Mouse (Mus musculus): Measurements from ENCODE around the gene Zfp286. TPM values are rescaled to one million over a fixed set of nuclear protein-coding genes. Genes with fewer than 3 reads are reported as not detected.

The Zfp286 gene
- polyA plus RNA-seq, 1 experiment from 2014 or later = 24.9 TPM

DNA sequence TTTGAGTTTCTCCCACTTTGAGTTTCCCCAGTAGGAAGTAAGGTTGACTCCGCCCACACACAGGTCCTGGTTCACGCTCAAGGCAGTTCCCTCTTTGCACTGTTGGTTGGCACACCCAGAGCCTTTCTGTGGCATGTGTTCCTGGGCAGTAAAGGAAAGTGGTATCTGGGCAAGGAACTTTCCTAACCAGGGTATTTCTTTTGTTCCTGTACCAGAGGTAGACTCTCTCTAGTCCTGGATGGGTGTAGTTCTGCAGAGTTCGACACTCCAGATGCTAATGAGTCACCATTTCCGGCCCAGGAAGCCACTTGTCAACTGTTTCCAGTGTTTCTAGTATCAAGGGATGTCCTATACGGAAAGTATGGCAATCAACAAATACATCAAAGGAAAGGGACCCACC, 32.6 kb upstream of the Zfp286 start:
- 52% methylated on average over 5 of the region's 5 CpGs for WGBS
- H3K9me3 ChIP-seq (ENCODE audit: control insufficient read depth, low read depth, low read length) = no peaks in the 10 kb centered on the region
- no peak for ATAC-seq (ENCODE audit: insufficient number of reproducible peaks, insufficient read depth, low FRiP score, low read depth)
- peak overlapping the region; percentile 86 for H3K4me2 ChIP-seq (replicated peaks; ENCODE audit: low read depth, low read length)
- peak overlapping the region; percentile 1; the same call in 1 of the 2 replicates for H3K27ac ChIP-seq (ENCODE audit: low read length)
- no peak overlapping the region for H3K9ac ChIP-seq (replicated peaks; ENCODE audit: low read depth, low read length)
- H3K36me3 ChIP-seq (ENCODE audit: control insufficient read depth, insufficient read depth, low read length) = no peaks in the 10 kb centered on the region
- peak overlapping the region; percentile 17 for H3K4me3 ChIP-seq (ENCODE audit: low read depth, low read length)
- no peaks in the 10 kb centered on the region for H3K27me3 ChIP-seq (ENCODE audit: control insufficient read depth, insufficient read depth, low read length)
- H3K4me1 ChIP-seq (ENCODE audit: control insufficient read depth, insufficient read depth, low read length) = peaks cover 19% of the 10 kb centered on the region; the same call in 1 of the 2 replicates

DNA sequence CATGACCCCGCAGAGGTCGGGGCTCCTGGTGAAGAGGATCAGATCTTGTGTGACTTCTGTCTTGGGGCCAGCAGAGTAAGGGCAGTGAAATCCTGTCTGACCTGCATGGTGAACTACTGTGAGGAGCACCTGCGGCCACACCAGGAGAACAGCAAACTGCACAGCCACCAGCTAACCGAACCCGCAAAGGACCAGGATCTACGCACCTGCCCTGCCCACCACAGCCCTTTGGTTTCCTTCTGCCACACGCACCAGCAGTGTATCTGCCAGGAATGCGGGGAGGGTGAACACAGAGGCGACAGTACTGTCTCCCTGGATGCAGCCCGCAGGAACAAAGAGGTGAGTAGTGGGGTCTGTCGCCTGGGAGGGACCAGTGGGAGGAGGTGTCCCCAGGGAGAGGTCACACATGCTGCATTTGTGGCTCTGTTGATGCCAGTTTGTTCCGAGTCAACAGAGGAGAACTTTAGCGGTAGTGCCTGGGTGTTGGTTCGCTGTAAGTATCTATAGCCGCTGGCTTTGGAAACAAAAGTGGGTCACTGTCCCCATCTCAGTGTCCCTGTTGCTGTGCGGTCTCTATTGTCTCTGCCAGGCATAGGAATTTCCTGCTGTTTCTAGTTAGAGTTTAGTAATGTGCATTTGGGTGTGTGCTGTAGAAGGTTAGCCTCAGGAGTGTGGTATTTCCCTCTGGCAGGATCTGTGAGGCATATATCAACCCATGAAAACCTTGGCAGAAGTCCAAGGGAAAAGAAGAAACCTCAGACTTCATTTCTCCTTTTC, 31.6 kb upstream of the Zfp286 start:
- Histone ChIP-seq H3K27ac (ENCODE audit: low read length) (peak overlapping the region; percentile 74), H3K9ac (replicated peaks; ENCODE audit: low read depth, low read length) (peak overlapping the region; percentile 48; the same call in 1 of the 2 replicates), H3K4me3 (ENCODE audit: low read depth, low read length) (peak overlapping the region; percentile 54), H3K27me3 (ENCODE audit: control insufficient read depth, insufficient read depth, low read length) (no peaks in the 10 kb centered on the region), H3K9me3 (ENCODE audit: control insufficient read depth, low read depth, low read length) (no peaks in the 10 kb centered on the region), H3K4me2 (replicated peaks; ENCODE audit: low read depth, low read length) (peak overlapping the region; percentile 86), H3K4me1 (ENCODE audit: control insufficient read depth, insufficient read depth, low read length) (peaks cover 23% of the 10 kb centered on the region), H3K36me3 (ENCODE audit: control insufficient read depth, insufficient read depth, low read length) (no peaks in the 10 kb centered on the region)
- WGBS = 9% methylated on average over 16 of the region's 16 CpGs
- peak; percentile 47; the same call in 1 of the 2 replicates for ATAC-seq (ENCODE audit: insufficient number of reproducible peaks, insufficient read depth, low FRiP score, low read depth)

DNA sequence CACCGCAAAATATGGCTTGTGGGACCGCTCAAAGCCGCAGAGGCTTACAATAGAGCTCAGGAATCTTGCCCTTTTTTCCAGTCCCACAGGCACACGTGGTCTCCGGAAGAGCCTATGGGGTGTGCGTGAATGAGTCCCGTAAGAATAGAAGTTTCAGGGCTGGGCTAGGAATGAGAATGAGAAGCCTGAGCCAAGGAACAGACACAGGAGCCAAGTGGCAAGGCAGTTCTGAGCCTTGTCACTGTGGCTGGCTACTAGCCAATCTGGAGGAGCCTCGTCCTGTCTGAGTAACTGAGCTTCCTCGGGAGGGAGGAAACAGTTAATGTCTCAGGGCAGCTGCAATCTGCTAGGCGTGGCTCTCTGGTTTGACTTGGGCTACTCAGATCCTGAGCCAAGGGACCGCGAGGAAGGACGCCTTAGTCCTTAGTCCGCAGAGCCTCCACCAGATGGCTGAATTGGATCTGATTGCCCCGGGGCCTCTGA, 30.8 kb upstream of the Zfp286 start, which contains the start of gene Trim16:
Trim16 (plus strand) TSS at position 173 of the 483 bp plus-strand sequence.
- peak; percentile 74 for ATAC-seq (ENCODE audit: insufficient number of reproducible peaks, insufficient read depth, low FRiP score, low read depth)
- H3K27me3 ChIP-seq (ENCODE audit: control insufficient read depth, insufficient read depth, low read length) = no peaks in the 10 kb centered on the region
- H3K9ac ChIP-seq (replicated peaks; ENCODE audit: low read depth, low read length) = peak within 1 kb of the TSS; percentile 48; the same call in 1 of the 2 replicates
- H3K4me2 ChIP-seq (replicated peaks; ENCODE audit: low read depth, low read length) = peak within 1 kb of the TSS; percentile 86
- no peaks in the 10 kb centered on the region for H3K36me3 ChIP-seq (ENCODE audit: control insufficient read depth, insufficient read depth, low read length)
- peaks cover 23% of the 10 kb centered on the region for H3K4me1 ChIP-seq (ENCODE audit: control insufficient read depth, insufficient read depth, low read length)
- WGBS = under 1% methylated on average over 15 of the region's 15 CpGs
- peak within 1 kb of the TSS; percentile 54 for H3K4me3 ChIP-seq (ENCODE audit: low read depth, low read length)
- H3K27ac ChIP-seq (ENCODE audit: low read length) = peak within 1 kb of the TSS; percentile 74
- no peaks in the 10 kb centered on the region for H3K9me3 ChIP-seq (ENCODE audit: control insufficient read depth, low read depth, low read length)

DNA sequence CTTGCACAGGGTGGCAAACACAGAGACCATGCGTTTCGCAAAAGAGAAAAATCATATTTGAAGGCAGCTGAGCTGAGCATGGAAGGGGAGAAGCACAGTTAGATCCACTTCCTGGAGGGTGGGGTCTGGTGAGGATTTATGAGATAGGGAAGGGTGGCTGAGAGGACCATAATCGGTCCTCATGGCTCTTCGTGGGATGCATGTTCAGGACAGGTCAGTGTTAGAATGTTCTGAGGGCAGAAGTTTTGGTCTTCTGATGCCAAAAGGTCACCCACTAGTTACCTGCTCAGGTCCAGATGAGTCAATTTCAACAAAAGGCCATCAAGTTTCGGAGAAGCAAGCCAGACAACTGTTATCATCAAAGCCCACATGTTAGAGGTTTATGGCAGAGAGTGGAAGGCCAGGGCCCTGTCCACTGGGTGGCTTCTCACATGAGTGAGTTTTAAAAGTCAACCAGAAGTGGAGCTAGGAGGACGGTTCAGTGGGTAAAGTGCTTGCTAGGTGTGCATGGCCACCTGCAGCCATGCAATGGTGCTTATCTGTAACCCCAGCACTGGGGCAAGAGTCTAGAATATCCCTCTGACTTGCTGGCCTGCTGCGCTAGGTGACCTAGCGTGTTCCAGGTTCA, 29.9 kb upstream of the Zfp286 start:
- Histone ChIP-seq H3K4me3 (ENCODE audit: low read depth, low read length) (no peak overlapping the region), H3K4me1 (ENCODE audit: control insufficient read depth, insufficient read depth, low read length) (peaks cover 22% of the 10 kb centered on the region), H3K4me2 (replicated peaks; ENCODE audit: low read depth, low read length) (no peak overlapping the region), H3K27me3 (ENCODE audit: control insufficient read depth, insufficient read depth, low read length) (no peaks in the 10 kb centered on the region), H3K36me3 (ENCODE audit: control insufficient read depth, insufficient read depth, low read length) (no peaks in the 10 kb centered on the region), H3K27ac (ENCODE audit: low read length) (no peak overlapping the region), H3K9ac (replicated peaks; ENCODE audit: low read depth, low read length) (no peak overlapping the region), H3K9me3 (ENCODE audit: control insufficient read depth, low read depth, low read length) (no peaks in the 10 kb centered on the region)
- WGBS = 89% methylated on average over 8 of the region's 8 CpGs
- ATAC-seq (ENCODE audit: insufficient number of reproducible peaks, insufficient read depth, low FRiP score, low read depth) = no peak

DNA sequence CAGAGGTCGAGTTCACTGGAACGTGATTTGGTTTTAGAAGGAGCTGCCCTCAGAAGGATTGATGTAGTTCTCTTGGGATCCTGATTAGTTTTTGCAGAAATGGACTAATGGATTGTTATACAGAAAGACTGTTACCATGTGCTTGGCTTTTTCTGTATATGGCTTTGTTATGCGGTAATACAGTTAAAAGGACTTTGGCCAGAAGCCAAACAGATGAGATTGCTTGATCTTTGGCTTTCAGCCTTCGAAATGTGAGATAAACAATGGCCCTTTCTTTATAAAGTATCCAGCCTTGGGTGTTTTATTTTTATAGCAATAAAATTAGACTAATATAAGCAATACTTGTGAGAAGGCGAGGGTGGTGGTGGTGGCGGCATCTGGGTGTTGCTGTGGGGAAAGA, 27.3 kb upstream of the Zfp286 start:
- WGBS = 33% methylated on average over 6 of the region's 6 CpGs
- Histone ChIP-seq H3K9me3 (ENCODE audit: control insufficient read depth, low read depth, low read length) (no peaks in the 10 kb centered on the region), H3K9ac (replicated peaks; ENCODE audit: low read depth, low read length) (no peak overlapping the region), H3K27me3 (ENCODE audit: control insufficient read depth, insufficient read depth, low read length) (no peaks in the 10 kb centered on the region), H3K4me2 (replicated peaks; ENCODE audit: low read depth, low read length) (no peak overlapping the region), H3K27ac (ENCODE audit: low read length) (no peak overlapping the region), H3K4me3 (ENCODE audit: low read depth, low read length) (no peak overlapping the region), H3K36me3 (ENCODE audit: control insufficient read depth, insufficient read depth, low read length) (no peaks in the 10 kb centered on the region), H3K4me1 (ENCODE audit: control insufficient read depth, insufficient read depth, low read length) (peaks cover 22% of the 10 kb centered on the region)
- no peak for ATAC-seq (ENCODE audit: insufficient number of reproducible peaks, insufficient read depth, low FRiP score, low read depth)

DNA sequence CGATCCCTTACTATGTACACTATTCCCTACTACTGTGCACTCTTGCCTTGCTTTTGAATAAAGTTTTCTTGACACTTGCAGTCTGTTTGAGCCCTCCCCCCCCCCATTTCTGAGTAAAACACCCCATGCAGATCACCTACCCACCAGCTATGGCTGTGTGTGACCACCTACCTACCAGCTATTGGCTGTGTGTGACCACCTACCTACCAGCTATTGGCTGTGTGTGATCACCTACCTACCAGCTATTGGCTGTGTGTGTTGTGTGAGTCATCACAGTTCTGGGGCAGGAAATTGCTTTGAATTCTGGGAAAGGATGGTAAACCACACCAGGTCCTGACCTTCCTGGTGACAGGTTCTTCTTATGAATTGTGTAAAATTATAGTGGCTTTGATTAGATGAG, 26.2 kb upstream of the Zfp286 start:
- Histone ChIP-seq H3K4me1 (ENCODE audit: control insufficient read depth, insufficient read depth, low read length) (peaks cover 19% of the 10 kb centered on the region), H3K9me3 (ENCODE audit: control insufficient read depth, low read depth, low read length) (no peaks in the 10 kb centered on the region), H3K4me2 (replicated peaks; ENCODE audit: low read depth, low read length) (no peak overlapping the region), H3K27ac (ENCODE audit: low read length) (no peak overlapping the region), H3K27me3 (ENCODE audit: control insufficient read depth, insufficient read depth, low read length) (no peaks in the 10 kb centered on the region), H3K36me3 (ENCODE audit: control insufficient read depth, insufficient read depth, low read length) (no peaks in the 10 kb centered on the region), H3K9ac (replicated peaks; ENCODE audit: low read depth, low read length) (no peak overlapping the region), H3K4me3 (ENCODE audit: low read depth, low read length) (no peak overlapping the region)
- ATAC-seq (ENCODE audit: insufficient number of reproducible peaks, insufficient read depth, low FRiP score, low read depth) = no peak
- WGBS = 73% methylated on average over 1 of the region's 1 CpGs

DNA sequence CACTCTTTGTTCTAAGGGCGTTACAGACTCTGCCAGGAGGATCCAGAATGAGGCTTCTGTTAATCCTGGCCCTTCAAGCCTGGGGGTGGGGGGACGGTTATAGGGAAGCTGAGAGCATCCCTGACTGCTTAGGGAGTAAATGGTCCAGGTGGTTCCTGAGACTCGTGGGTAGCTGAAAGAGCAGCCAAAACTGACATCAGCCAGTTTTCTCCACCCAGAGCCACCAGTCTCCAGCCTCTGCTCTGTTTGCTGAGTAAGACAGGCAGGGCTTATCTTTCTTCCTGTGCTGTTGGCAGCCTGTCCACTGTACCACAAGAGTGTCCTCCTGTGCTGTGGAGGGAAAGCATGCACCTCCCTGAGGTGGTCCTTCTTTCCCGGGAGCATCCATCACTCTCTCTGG, 25.4 kb upstream of the Zfp286 start:
- Histone ChIP-seq H3K27me3 (ENCODE audit: control insufficient read depth, insufficient read depth, low read length) (no peaks in the 10 kb centered on the region), H3K4me2 (replicated peaks; ENCODE audit: low read depth, low read length) (no peak overlapping the region), H3K36me3 (ENCODE audit: control insufficient read depth, insufficient read depth, low read length) (no peaks in the 10 kb centered on the region), H3K9me3 (ENCODE audit: control insufficient read depth, low read depth, low read length) (no peaks in the 10 kb centered on the region), H3K27ac (ENCODE audit: low read length) (0 out of 2 replicates have a peak overlapping the region, but pooled peaks have one; percentile 6), H3K4me1 (ENCODE audit: control insufficient read depth, insufficient read depth, low read length) (peaks cover 14% of the 10 kb centered on the region), H3K4me3 (ENCODE audit: low read depth, low read length) (no peak overlapping the region), H3K9ac (replicated peaks; ENCODE audit: low read depth, low read length) (no peak overlapping the region)
- no peak for ATAC-seq (ENCODE audit: insufficient number of reproducible peaks, insufficient read depth, low FRiP score, low read depth)
- 44% methylated on average over 4 of the region's 4 CpGs for WGBS

DNA sequence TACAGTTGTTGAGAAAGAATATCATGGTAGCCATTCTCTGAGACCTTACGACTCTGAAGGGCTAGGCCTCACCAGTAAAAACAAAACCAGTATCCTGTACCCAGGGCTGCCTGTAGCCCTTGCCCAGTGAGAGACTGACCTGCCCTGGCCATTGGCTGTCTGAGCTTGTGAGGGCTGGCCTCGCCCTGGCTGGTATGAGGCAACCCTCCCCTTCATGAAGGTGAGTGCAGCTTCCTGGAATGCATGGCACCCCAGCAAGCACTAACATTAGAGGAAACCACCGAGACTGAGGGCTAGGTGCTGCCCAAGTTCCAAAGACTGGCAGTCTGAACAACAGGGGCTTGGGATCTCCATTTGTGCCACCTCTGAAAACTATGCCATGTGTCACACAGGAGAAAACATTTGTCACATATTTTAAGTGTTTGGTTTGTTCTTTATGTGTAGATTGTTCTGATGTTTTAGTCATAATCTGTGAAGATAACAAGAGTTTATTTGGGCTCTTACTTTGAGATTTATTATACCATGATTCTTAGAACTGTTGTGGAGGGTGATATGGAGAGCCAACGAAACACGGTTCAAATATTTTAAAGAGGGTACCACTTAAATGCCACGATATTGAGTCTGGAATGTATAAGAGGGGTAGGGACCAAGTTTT, 24.8 kb upstream of the Zfp286 start:
- Histone ChIP-seq H3K36me3 (ENCODE audit: control insufficient read depth, insufficient read depth, low read length) (no peaks in the 10 kb centered on the region), H3K27ac (ENCODE audit: low read length) (peak overlapping the region; percentile 15; the same call in 1 of the 2 replicates), H3K9ac (replicated peaks; ENCODE audit: low read depth, low read length) (no peak overlapping the region), H3K27me3 (ENCODE audit: control insufficient read depth, insufficient read depth, low read length) (no peaks in the 10 kb centered on the region), H3K4me2 (replicated peaks; ENCODE audit: low read depth, low read length) (no peak overlapping the region), H3K4me1 (ENCODE audit: control insufficient read depth, insufficient read depth, low read length) (peaks cover 14% of the 10 kb centered on the region), H3K4me3 (ENCODE audit: low read depth, low read length) (no peak overlapping the region), H3K9me3 (ENCODE audit: control insufficient read depth, low read depth, low read length) (no peaks in the 10 kb centered on the region)
- 0 out of 2 replicates have a peak, but pooled peaks have one; percentile 42 for ATAC-seq (ENCODE audit: insufficient number of reproducible peaks, insufficient read depth, low FRiP score, low read depth)
- 52% methylated on average over 6 of the region's 6 CpGs for WGBS
